Mouse (Mus musculus): ENCODE measurements around the gene Kcnn4. TPM values are rescaled to one million over a fixed set of nuclear protein-coding genes. Genes with fewer than 3 reads are reported as not detected.

Gene Kcnn4
- polyA plus RNA-seq (2015; fragmentation: Nextera tagmentation; extraction: Ambion mirVana), result 1.4 and 2.4 TPM in 2 replicates

GRCm38 (mm10) chr7:24369731-24370541 lies at the start of gene Kcnn4:
Gene Kcnn4 (plus strand): TSS chr7:24370263.
- 37% methylated on average over 23 of the region's 23 CpGs for WGBS
- Histone ChIP-seq H3K4me2 (replicated peaks) (peak within 1 kb of the TSS; percentile 34; the same call in 1 of the 2 replicates), H3K27ac (no peak within 1 kb of the TSS), H3K4me1 (peaks cover 28% of the 10 kb centered on the region), H3K9me3 (no peaks in the 10 kb centered on the region), H3K36me3 (no peaks in the 10 kb centered on the region), H3K4me3 (peak within 1 kb of the TSS; percentile 1; the same call in 1 of the 2 replicates), H3K9ac (peak within 1 kb of the TSS; percentile 39; the same call in 1 of the 2 replicates), H3K27me3 (no peaks in the 10 kb centered on the region)
- 0 out of 2 replicates have a peak, but pooled peaks have one; percentile 4 for ATAC-seq (ENCODE audit: low FRiP score, low read depth)

- ATAC-seq (ENCODE audit: low FRiP score, low read depth), result no peak
- H3K4me1 ChIP-seq, result peaks cover 15% of the 10 kb centered on the region; the same call in 1 of the 2 replicates
- H3K9me3 ChIP-seq, result peaks cover 11% of the 10 kb centered on the region; the same call in 1 of the 2 replicates
- H3K4me2 ChIP-seq (replicated peaks), result no peak overlapping the region
- H3K27me3 ChIP-seq, result no peaks in the 10 kb centered on the region; the same call in 1 of the 2 replicates
- WGBS, result 82% methylated on average over 4 of the region's 4 CpGs
- no peaks in the 10 kb centered on the region for H3K36me3 ChIP-seq
- H3K27ac ChIP-seq, result no peak overlapping the region
- no peak overlapping the region for H3K4me3 ChIP-seq
- H3K9ac ChIP-seq, result no peak overlapping the region
These were observed 47.5 kb upstream of the Kcnn4 start for GRCm38 (mm10) chr7:24322593-24322992.

GRCm38 (mm10) chr7:24325197-24325596 lies 44.9 kb upstream of the Kcnn4 start:
- Histone ChIP-seq H3K4me3 (peak overlapping the region; percentile 40), H3K27ac (peak overlapping the region; percentile 48; the same call in 1 of the 2 replicates)
- no peak for ATAC-seq (ENCODE audit: low FRiP score, low read depth)

GRCm38 (mm10) chr7:24325675-24326128 lies 44.4 kb upstream of the Kcnn4 start:
- H3K4me2 ChIP-seq (replicated peaks), result peak overlapping the region; percentile 64
- no peaks in the 10 kb centered on the region for H3K36me3 ChIP-seq
- peak; percentile 74 for ATAC-seq (ENCODE audit: low FRiP score, low read depth)
- WGBS, result 5% methylated on average over 13 of the region's 13 CpGs
- H3K27me3 ChIP-seq, result no peaks in the 10 kb centered on the region; the same call in 1 of the 2 replicates
- peak overlapping the region; percentile 58 for H3K9ac ChIP-seq
- H3K27ac ChIP-seq, result peak overlapping the region; percentile 48
- H3K9me3 ChIP-seq, result peaks cover 11% of the 10 kb centered on the region; the same call in 1 of the 2 replicates
- H3K4me3 ChIP-seq, result peak overlapping the region; percentile 40
- H3K4me1 ChIP-seq, result peaks cover 15% of the 10 kb centered on the region; the same call in 1 of the 2 replicates

More at GRCm38 (mm10) chr7:24325197-24325596, 44.9 kb upstream of the Kcnn4 start:
- Histone ChIP-seq H3K9me3 (peaks cover 11% of the 10 kb centered on the region; the same call in 1 of the 2 replicates), H3K27me3 (no peaks in the 10 kb centered on the region; the same call in 1 of the 2 replicates), H3K9ac (peak overlapping the region; percentile 58; the same call in 1 of the 2 replicates), H3K4me2 (replicated peaks) (peak overlapping the region; percentile 64), H3K4me1 (peaks cover 15% of the 10 kb centered on the region; the same call in 1 of the 2 replicates), H3K36me3 (no peaks in the 10 kb centered on the region)
- 84% methylated on average over 6 of the region's 6 CpGs for WGBS

- Histone ChIP-seq H3K36me3 (no peaks in the 10 kb centered on the region), H3K9me3 (peaks cover 11% of the 10 kb centered on the region; the same call in 1 of the 2 replicates), H3K9ac (peak overlapping the region; percentile 58), H3K27ac (peak overlapping the region; percentile 48; the same call in 1 of the 2 replicates), H3K4me1 (peaks cover 15% of the 10 kb centered on the region; the same call in 1 of the 2 replicates), H3K4me3 (peak overlapping the region; percentile 40), H3K4me2 (replicated peaks) (peak overlapping the region; percentile 64), H3K27me3 (no peaks in the 10 kb centered on the region)
- peak; percentile 64; the same call in 1 of the 2 replicates for ATAC-seq (ENCODE audit: low FRiP score, low read depth)
- 42% methylated on average over 20 of the region's 20 CpGs for WGBS
These were observed 43.6 kb upstream of the Kcnn4 start for GRCm38 (mm10) chr7:24326273-24327135.

GRCm38 (mm10) chr7:24327281-24327975 lies 42.6 kb upstream of the Kcnn4 start:
- no peak overlapping the region for H3K4me3 ChIP-seq
- H3K27me3 ChIP-seq, result 0 out of 2 replicates have a peak, but pooled peaks cover under 1% of the 10 kb centered on the region
- ATAC-seq (ENCODE audit: low FRiP score, low read depth), result no peak
- no peak overlapping the region for H3K4me2 ChIP-seq (replicated peaks)
- peaks cover 15% of the 10 kb centered on the region; the same call in 1 of the 2 replicates for H3K4me1 ChIP-seq
- H3K36me3 ChIP-seq, result no peaks in the 10 kb centered on the region
- no peak overlapping the region for H3K27ac ChIP-seq
- 80% methylated on average over 14 of the region's 14 CpGs for WGBS
- H3K9ac ChIP-seq, result no peak overlapping the region
- peaks cover 11% of the 10 kb centered on the region; the same call in 1 of the 2 replicates for H3K9me3 ChIP-seq

- WGBS, result 39% methylated on average over 49 of the region's 49 CpGs
- Histone ChIP-seq H3K4me3 (peak within 1 kb of the TSS; percentile 22), H3K27ac (no peak within 1 kb of the TSS), H3K27me3 (peaks cover 30% of the 10 kb centered on the region), H3K4me1 (no peaks in the 10 kb centered on the region), H3K36me3 (no peaks in the 10 kb centered on the region), H3K4me2 (replicated peaks) (peak within 1 kb of the TSS; percentile 46), H3K9ac (no peak within 1 kb of the TSS), H3K9me3 (no peaks in the 10 kb centered on the region)
- no peak for ATAC-seq (ENCODE audit: low FRiP score, low read depth)
These were observed 36.6 kb upstream of the Kcnn4 start, which contains the start of gene Tescl for GRCm38 (mm10) chr7:24333304-24333986. Gene Tescl (minus strand): TSS chr7:24333936.

GRCm38 (mm10) chr7:24335699-24336309 lies 34.3 kb upstream of the Kcnn4 start:
- H3K9ac ChIP-seq, result no peak overlapping the region
- H3K27me3 ChIP-seq, result peaks cover 30% of the 10 kb centered on the region
- H3K4me3 ChIP-seq, result no peak overlapping the region
- no peaks in the 10 kb centered on the region for H3K9me3 ChIP-seq
- no peaks in the 10 kb centered on the region for H3K4me1 ChIP-seq
- H3K4me2 ChIP-seq (replicated peaks), result no peak overlapping the region
- ATAC-seq (ENCODE audit: low FRiP score, low read depth), result no peak
- H3K36me3 ChIP-seq, result no peaks in the 10 kb centered on the region
- WGBS, result 9% methylated on average over 5 of the region's 5 CpGs
- H3K27ac ChIP-seq, result no peak overlapping the region

GRCm38 (mm10) chr7:24338241-24338640 lies 31.8 kb upstream of the Kcnn4 start:
- 54% methylated on average over 2 of the region's 2 CpGs for WGBS
- H3K27me3 ChIP-seq, result peaks cover 21% of the 10 kb centered on the region

GRCm38 (mm10) chr7:24343701-24344272 lies 26.3 kb upstream of the Kcnn4 start:
- Histone ChIP-seq H3K4me1 (no peaks in the 10 kb centered on the region), H3K4me2 (replicated peaks) (no peak overlapping the region), H3K27me3 (0 out of 2 replicates have a peak, but pooled peaks cover 5% of the 10 kb centered on the region), H3K4me3 (no peak overlapping the region), H3K9ac (no peak overlapping the region), H3K9me3 (no peaks in the 10 kb centered on the region), H3K36me3 (no peaks in the 10 kb centered on the region), H3K27ac (no peak overlapping the region)
- 66% methylated on average over 7 of the region's 7 CpGs for WGBS
- no peak for ATAC-seq (ENCODE audit: low FRiP score, low read depth)

More at GRCm38 (mm10) chr7:24338241-24338640, 31.8 kb upstream of the Kcnn4 start:
- Histone ChIP-seq H3K9me3 (no peaks in the 10 kb centered on the region), H3K4me3 (no peak overlapping the region), H3K36me3 (no peaks in the 10 kb centered on the region), H3K9ac (no peak overlapping the region), H3K4me1 (no peaks in the 10 kb centered on the region), H3K27ac (no peak overlapping the region), H3K4me2 (replicated peaks) (no peak overlapping the region)
- ATAC-seq (ENCODE audit: low FRiP score, low read depth), result no peak
